Mouse (Mus musculus) hematopoietic stem cell, adult 5-6 weeks (primary cell): ENCODE data around the gene Chst11. TPM values are rescaled to one million over a fixed set of nuclear protein-coding genes. Genes with fewer than 3 reads are reported as not detected.

Experiments used
- ATAC-seq, 2 experiments: fragments of 125-278 bp in 1 of 2; replicated peaks in 1 of 2; 2 replicates each; pipeline ENCODE4 v1.8.0; 2016 to 2017; ENCODE audit warnings: inconsistent platforms in 2 of 2, mild to moderate bottlenecking in 2 of 2, moderate number of reproducible peaks in 2 of 2, low read depth in 1 of 2, moderate TSS enrichment in 1 of 2; ENCODE audit not compliant: low FRiP score in 2 of 2, poor library complexity in 2 of 2, severe bottlenecking in 2 of 2, insufficient read depth in 1 of 2, low TSS enrichment in 1 of 2
- total RNA-seq: library from RNA; stranded (forward); fragments of 172-1452, 232-1000 nt; gene quantifications from 2 replicates; pipeline ENCODE4 v1.2.3, GENCODE M21; 2017

Gene Chst11
- total RNA-seq, 1 experiment from 2014 or later: 27.1 TPM

DNA sequence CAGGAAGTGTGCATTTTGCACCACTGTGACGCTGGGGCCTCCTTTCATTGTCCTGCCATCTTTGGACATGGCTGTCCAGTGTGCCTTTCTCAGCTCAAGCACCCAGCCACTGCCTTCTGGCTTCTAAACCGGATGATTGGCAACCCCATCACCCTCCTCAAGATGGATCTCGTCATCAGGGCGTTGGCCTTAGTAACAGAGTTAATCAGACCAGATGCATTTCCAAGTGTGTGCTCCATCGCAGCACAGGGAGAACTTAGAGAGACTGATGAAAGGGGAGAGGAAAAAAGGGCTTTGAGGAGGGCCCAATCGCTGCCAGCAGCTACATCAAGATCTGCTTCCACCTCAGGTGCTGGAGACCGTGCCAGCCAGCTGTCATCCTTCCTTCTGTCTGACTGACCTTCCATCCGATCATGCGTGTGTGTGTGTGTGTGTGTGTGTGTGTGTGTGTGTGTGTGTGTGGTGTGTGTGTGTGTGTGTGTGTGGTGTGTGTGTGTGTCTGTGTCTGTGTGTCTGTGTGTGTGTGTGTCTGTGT is 179.7 kb downstream of the Chst11 start:
- no peak for ATAC-seq

DNA sequence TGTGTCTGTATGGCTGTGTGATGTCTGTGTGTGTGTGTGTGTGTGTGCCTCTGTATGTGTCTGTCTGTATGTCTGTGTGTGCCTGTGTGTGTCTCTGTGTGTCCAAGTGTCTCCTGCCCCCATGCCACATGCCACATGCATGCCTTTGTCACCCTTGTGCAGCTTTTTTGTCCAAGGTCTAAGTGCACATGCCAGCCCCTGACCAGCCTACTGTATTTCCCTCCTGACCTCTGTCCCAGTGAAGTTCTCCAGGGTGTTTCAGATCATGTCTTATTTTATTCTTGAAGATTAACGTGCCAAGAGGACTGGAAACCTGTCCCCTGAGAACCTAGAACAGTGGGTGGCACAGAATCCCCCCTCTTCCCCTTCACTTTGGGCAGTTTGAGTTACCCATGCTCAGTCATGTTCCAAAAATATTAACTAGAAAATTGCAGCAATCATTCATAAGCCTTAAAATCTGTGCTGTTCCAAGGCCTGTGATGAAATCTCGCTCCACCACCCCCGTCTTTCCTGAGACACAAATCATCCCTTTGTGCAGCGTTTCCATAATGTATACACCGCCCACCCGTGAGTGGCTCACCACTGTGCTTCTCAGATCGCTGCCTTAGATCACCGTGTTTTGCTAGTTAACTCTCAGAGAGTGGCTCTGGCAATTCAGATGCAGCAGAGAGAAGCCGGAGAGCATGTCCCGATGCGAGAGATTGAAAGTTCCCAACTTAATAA is 180.4 kb downstream of the Chst11 start:
- no peak for ATAC-seq

DNA sequence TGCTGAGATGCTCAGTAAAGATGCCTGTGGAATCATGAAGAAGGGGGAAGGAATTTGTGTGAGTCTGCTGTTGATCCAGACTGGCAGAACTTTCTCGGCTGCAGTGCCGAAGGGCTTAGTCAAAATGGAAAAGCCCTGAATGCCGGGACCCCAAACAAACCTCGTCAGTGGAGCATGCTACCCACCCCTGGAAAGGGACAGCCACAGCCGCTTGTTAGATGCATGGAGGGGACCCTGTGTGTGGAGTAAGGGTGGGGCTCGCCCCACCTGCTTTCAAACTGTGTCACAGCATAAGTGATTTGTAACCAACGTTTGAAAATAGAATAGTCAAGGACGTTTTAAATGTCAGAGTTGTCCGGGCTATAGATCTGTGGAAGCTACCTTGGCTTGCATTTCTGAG is 181.0 kb downstream of the Chst11 start:
- ATAC-seq: no peak

DNA sequence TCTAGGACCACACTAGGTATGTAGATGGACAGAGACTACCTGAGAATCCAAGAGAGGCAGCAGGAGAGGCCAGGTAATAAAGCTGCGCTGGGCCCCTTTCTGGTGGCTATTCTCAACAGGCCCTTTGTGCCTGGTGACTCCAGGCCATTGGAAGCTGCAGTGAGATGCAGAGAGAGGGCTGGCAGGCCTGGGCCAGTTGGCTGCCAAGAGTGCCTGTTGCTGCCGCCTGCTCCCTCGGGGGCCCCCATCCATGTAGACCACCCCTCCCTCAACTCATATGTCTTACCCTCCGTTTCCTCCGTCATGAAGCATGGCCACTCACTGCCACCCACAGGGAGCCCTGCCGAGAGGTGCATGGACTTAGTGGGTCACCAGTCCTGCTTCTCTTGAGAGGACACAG is 182.2 kb downstream of the Chst11 start:
- ATAC-seq: no peak

DNA sequence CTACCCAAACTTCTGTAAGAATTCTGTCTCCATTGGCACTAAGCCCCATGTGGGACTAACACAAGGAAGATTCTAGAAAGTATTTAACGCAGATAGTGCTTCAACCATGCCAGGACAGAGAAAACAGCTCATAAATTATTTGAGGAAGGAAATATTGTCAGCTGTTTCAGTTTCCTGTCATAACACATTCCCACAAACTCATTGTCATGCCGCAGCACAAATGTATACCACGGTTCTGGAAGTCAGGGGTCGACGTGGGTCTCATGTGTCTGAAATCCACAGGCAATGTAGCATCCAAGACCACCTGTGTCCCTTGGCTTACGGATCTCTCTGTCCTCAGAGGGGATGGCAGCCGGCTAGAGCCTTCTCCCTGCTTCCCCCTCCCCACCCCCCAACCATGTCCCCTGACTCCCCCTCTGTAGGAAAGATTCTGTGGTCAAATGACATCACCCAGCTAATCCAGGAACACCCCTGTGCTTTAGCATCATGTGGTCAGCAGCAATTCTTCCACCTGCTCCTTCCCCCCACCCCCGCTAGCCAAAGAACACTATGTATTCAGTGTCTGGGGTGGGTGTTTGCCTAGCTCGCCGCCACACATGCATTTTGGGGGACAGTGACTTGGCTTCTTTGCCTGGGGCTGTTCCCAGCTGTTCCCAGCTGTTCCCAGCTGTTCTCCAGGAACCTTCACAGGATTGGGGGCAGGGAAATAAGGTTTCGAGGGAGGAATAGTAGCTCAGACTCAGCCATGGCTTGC is 183.2 kb downstream of the Chst11 start:
- ATAC-seq: peak; percentile 47 to 73

DNA sequence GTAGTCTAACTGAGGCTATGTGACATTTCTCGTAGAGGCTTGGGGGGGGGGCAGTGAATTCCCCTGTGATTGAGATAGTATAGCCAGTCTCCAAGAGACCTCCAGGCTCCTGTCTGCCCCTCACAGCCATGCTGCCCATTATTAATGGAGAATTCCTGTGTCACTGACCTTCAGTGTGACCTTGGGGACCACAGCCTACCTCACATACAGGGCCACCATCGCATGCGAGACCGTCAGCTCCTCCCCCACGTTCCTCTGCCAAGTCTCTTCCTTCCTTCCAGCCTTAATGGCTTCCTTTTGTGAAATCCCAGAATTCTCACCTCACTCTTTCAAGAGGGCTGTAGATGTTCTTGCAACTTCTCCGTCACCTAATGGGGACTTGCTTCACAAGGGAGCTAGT is 184.3 kb downstream of the Chst11 start:
- ATAC-seq: no peak

DNA sequence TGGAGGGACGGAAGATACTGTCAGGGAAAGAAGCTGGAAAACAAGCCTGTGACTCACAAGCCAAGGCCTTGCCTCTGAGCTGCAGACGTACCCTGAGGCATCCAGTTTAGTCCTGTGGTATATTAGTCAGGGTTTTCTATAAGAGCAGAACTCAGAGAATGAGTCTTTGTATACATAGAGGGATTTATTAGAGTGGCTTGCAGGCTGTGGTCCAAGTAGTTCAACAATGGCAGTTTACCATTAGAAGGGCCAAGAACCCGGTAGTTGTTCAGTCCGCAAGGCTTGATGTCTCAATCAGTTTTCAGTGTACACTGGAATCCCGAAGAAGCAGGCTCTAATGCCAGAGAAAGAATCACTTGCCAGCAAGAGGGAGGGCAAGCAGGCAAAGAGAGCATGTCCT is 192.9 kb downstream of the Chst11 start:
- ATAC-seq: no peak

DNA sequence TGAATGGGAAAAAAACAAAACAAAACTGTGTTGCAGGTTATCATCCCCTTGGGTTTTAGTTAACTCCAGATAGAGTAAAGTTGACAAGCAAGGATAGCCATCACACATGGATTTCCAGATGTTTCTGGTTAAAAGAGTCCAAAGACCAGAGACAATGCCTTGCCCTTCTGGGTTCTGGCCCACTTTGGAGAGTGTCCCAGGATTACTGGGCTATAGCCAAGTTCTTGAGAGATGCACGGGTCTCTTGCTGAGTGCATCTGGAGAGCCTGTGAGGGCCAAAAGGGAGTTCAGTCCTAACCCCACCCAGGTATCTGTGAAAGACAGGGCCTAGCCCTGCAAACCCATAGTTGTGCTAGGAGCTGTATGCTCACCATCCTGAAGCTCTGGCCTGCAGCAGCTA is 193.4 kb downstream of the Chst11 start:
- ATAC-seq: no peak

DNA sequence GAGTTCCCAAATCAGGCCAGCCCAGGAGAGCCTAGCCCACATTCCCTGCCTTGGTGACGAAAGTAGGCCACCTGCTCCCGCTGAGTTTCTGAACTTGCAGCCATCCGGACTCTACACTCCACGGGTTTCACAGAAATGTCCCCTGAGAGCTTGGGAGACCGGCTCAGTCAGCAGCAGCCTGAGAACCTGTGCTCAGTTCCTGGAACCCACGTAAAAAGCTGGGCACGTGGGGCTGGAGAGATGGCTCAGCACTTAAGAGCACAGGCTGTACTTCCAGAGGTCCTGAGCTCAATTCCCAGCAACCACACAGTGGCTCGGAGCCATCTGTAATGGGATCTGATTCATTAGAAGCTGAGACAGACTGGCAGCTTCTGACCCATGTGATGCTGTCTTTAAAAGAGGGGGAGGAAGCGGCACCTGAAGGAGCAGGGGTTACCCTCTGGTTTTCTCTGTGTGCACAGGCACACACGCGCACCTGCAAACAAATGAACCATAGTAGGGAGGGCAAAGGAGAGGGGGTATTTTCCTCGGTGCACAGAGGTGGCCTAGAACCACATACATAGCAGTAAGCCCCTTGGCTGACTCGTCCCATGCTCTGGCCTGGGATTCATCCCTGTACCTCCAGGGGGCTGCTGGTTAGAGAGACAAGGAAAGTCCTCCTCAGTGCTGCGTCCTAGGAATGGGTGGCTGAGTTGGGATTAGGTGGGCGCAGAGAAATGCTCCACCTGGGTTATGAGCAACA is 196.7 kb downstream of the Chst11 start:
- no peak for ATAC-seq

DNA sequence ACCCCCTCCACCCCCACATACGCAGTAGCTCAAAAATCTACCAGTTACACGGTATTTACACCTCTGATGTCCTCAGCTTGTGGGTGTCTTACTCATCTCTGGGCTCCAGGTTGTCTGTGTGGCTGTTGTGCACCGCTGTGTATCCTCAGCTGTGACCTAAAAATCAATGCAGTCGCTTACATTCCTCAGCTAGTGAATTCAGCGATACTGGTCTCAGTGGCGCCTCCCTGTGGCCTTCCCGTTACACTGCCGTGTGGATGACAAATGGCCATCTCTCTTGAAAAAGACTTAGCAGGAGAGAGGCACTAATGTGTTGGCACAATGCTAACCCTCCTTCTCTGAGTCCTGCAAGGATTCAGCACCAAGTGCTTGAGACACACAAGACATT is 197.3 kb downstream of the Chst11 start:
- ATAC-seq: no peak

DNA sequence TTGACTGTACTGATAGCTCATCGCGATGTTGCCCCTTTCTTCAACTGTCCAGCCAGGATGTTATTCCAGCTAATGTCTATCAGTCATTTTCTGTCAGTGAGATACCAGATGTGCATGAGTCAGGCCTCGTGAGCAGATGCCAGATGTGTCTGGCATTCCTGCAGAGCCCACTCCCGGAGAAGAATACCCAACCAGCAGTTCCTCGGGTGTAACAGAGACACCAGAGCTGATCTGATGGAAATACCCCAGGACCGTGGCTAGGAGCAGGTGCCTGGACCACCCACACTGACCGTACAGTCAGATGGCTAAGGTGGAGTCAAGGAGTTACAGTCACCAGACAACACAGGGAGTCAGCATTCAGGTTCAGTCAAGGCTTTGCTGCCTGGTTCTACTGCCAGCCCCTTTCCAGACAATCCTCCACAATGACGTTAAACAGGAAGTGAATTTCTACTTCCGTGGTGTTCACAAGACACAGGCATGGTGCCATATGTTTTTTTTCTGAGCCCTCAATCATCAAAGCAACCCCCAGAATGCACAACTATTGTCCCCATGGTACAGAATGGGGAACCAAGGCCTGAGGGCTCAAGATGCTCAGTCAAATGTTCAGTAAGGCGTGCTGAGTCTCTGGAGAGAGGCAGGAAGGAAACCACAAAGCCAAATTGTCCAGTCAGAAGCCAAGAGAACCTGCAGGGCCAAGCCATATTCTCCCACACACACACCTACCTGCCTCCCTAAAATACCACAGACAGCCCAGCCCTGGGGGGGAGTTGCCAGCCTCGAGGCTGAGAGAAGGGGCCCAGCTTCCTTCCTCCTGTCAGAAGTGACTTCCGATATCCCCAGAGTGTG is 198.6 kb downstream of the Chst11 start:
- peak; percentile 79 to 86 for ATAC-seq

DNA sequence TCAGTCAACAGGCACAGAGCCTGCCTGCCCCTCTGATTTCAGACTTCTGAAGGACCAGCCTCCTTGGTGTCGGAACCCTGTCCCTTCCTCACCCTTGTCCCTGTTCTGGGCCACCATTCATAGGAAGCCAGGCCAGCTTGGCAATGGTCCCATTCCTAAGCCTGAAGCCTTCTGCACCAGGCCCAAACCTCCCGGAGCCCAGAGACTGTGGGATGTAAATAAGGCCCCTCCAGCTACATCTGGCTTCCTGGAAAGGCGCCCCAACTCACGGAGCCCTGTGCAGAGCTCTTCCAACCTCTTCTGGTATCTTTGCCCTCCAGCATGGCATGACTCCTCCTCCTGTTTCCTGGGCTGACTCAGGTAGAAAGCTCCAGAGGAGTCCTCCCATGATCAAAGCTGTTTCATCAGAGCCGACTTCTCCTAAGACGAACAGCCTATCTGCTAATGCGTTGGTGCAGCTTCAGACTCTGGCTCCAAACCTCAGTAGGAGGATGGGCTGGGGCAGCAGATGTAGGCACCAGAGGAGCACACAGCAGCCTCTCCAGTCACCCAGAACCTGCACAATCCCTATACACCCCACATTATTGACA is 199.3 kb downstream of the Chst11 start:
- peak; percentile 40 to 47 for ATAC-seq

DNA sequence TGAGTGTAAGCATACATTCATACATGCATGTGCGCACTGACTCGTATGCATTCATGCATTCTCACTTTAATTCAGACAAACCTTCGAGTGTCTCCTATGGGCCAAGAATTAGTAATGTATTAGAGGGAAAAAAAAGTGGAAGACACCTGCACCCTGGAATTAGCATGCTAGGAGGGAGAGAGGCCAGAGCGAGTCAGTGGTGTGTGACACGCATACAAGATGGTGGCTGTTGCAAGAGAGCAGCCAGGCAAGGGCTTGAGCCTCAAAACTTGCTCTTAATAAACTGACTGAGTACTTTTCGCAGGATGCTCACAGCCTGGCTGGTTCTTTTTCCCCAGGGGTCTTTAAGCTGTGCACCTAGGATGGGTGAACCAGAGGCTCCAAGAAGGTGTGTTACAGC is 199.8 kb downstream of the Chst11 start:
- ATAC-seq: no peak

DNA sequence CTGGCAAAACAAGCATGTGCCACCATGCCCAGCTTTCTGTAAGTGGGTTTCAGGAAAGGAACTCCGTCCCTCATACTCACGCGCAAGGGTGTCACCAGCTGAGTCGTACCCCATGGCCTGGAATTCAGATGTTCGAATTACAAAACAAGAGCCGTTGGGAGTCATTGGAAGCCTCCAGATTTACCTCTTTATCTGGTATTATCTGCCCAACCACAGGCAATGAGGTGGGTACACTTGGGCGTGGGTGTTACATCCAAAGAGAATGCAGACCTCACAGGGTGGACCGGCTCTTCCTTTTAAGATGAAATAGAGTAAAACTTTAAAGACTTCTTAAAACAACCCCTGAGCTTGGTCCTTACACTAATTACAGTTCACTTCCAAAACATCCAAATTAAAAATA is 200.9 kb downstream of the Chst11 start:
- no peak for ATAC-seq

DNA sequence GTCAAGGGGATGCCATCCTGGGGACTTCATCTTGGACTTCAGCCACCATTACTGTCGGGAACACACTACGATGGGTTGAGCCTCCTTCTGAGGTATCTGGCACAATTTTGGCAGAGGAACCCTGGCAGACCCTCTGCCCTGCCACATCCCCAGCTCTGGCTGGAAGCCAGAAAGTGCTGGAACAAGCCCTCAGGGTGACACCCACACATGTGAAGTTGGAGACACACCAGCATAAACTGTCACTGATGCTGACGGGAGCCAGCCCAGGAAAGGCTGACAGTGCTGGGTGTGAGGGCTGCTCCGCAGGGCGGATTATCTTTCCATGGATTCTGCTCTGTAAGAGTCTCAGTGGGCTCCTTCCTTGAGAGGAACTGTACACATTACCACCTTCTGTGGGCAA is 201.7 kb downstream of the Chst11 start:
- ATAC-seq: no peak

DNA sequence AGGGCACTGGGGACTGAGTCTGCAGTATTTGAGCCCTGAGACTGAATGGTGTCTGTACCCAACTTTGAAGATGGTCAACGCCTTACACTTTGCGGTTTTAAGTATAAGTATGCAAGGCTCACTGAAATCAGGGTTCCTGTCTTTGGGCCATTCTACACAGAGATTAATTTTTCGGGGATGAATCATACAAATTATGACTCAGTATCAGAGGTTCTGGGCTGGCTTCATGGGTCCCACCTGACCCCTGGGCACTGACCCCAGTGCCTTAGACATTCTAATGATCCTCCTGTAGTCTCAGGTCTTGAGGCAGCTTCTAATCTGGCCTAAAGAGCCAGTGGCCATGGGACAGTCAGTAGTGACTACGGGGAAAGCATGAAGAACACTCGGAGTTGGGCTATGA is 203.8 kb downstream of the Chst11 start:
- ATAC-seq: no peak

DNA sequence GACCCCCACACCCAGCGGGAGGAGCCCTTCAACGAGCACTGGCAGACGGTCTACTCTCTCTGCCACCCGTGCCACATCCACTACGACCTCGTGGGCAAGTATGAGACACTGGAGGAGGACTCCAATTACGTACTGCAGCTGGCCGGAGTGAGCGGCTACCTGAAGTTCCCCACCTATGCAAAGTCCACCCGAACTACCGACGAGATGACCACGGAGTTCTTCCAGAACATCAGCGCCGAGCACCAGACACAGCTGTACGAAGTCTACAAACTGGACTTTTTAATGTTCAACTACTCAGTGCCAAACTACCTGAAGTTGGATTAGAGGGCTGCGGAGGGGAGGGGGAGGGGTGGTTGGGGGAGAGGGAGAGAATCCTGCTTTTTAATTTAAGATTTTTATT is 206.2 kb downstream of the Chst11 start:
- no peak for ATAC-seq
